Mouse (Mus musculus): Measurements from ENCODE around the gene Wnk1. TPM values are rescaled to one million over a fixed set of nuclear protein-coding genes. Genes with fewer than 3 reads are reported as not detected.

The Wnk1 gene
- total and polyA plus RNA-seq, 3 experiments = 31.6 to 735 (median 104) TPM

- H3K9ac ChIP-seq (ENCODE audit: control insufficient read depth, low read depth, low read length, poor library complexity, severe bottlenecking) = no peak overlapping the region
- no peak for TF ChIP-seq ZMIZ1 (IDR thresholded peaks at IDR 0.05; ENCODE audit: low read depth, low read length)
- TF ChIP-seq RAD21 (IDR thresholded peaks at IDR 0.05; ENCODE audit: low read depth, low read length) = no peak
- no peak for TF ChIP-seq MXI1 (IDR thresholded peaks at IDR 0.05; ENCODE audit: low read depth, low read length)
- no peak for TF ChIP-seq ZKSCAN1 (IDR thresholded peaks at IDR 0.05; ENCODE audit: low read depth, low read length)
- TF ChIP-seq ELF1 (IDR thresholded peaks at IDR 0.05; ENCODE audit: low read depth, low read length) = no peak
- no peak for TF ChIP-seq MYC (IDR thresholded peaks at IDR 0.05; ENCODE audit: low read depth, low read length)
- TF ChIP-seq USF1 (IDR thresholded peaks at IDR 0.05; ENCODE audit: low read depth, low read length) = no peak
- TF ChIP-seq MAX (IDR thresholded peaks at IDR 0.05; ENCODE audit: low read length) = no peak
These were observed 31.1 kb upstream of the Wnk1 start for GRCm38 (mm10) chr6:120069546-120069945.

DNA sequence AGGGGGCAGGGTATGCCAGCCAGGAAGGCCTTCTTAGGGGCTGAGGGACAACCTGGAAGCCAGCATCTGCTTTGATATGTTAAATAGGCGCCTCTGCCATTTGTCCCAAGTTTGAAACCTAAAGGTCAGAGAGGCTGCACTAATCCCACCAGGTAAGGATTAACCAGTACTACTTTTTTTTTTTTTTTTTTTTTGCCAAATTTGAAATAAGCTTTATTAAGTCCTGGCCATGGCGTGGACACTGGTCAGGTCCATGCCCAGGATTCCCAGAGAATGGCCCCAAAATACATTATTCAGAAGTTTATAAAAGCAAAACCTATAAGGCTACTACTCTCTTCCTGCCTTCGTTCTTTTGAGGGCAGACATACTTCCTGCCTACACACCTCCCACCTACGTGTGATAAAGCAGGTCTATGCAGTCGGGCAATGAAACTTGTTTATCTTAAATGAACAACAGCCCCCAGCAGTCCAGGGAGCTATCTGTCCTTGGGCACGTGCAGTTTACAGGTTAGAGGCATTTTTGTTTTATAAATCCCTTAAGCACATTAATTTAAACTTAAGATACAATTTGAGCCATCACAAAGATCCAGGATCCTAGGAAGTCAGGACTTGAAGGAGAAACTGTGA lies 27.2 kb upstream of the Wnk1 start:
- peak; percentile 40 for DNase-seq (ENCODE audit: low read depth, low spot score)
- H3K9me3 ChIP-seq (replicated peaks; ENCODE audit: insufficient read depth, low read length) = no peaks in the 10 kb centered on the region
- H3K36me3 ChIP-seq (ENCODE audit: control insufficient read depth in 1 of 2, insufficient read depth in 2 of 2, low read length in 2 of 2) = peaks cover 0 to 6% of the 10 kb centered on the region in 2 experiments; a peak in 2 of 4 replicates
- peaks cover 0 to 9% of the 10 kb centered on the region in 2 experiments; a peak in 2 of 4 replicates for H3K4me1 ChIP-seq (ENCODE audit: control insufficient read depth in 1 of 2, insufficient read depth in 2 of 2, low read length in 2 of 2)
- H3K27ac ChIP-seq (ENCODE audit: control insufficient read depth, low read depth, low read length) = no peak overlapping the region
- no peaks in the 10 kb centered on the region for H3K79me2 ChIP-seq (ENCODE audit: control insufficient read depth, insufficient read depth, low read length, poor library complexity)
- H3K27me3 ChIP-seq (ENCODE audit: control insufficient read depth in 1 of 2, insufficient read depth in 2 of 2, low read length in 2 of 2) = no peaks in the 10 kb centered on the region
- no peak overlapping the region for H3K9ac ChIP-seq (ENCODE audit: control insufficient read depth, low read depth, low read length, poor library complexity, severe bottlenecking)
- TF ChIP-seq MYB (IDR thresholded peaks at IDR 0.05; ENCODE audit: low read depth, low read length) (no peak), BHLHE40 (IDR thresholded peaks at IDR 0.05; ENCODE audit: borderline replicate concordance, low read depth, low read length) (peak; percentile 90), ELF1 (IDR thresholded peaks at IDR 0.05; ENCODE audit: low read depth, low read length) (no peak), MAFK (IDR thresholded peaks at IDR 0.05; ENCODE audit: borderline replicate concordance, low read depth, low read length) (no peak), ETS1 (IDR thresholded peaks at IDR 0.05; ENCODE audit: low read depth, low read length) (no peak), SMC3 (IDR thresholded peaks at IDR 0.05; ENCODE audit: low read depth, low read length) (no peak), USF1 (IDR thresholded peaks at IDR 0.05; ENCODE audit: low read depth, low read length) (0 out of 2 replicates have a peak, but pooled peaks have one; percentile 23), ZNF384 (IDR thresholded peaks at IDR 0.05; ENCODE audit: low read depth, low read length) (peak; percentile 80), RCOR1 (IDR thresholded peaks at IDR 0.05; ENCODE audit: low read depth, low read length) (no peak)
- H3K4me3 ChIP-seq (ENCODE audit: control insufficient read depth in 1 of 2, insufficient read depth in 1 of 2, low read depth in 2 of 2, low read length in 2 of 2) = no peak overlapping the region

More at GRCm38 (mm10) chr6:120069546-120069945, 31.1 kb upstream of the Wnk1 start:
- Histone ChIP-seq H3K9me3 (replicated peaks; ENCODE audit: insufficient read depth, low read length) (no peaks in the 10 kb centered on the region), H3K27me3 (ENCODE audit: control insufficient read depth in 1 of 2, insufficient read depth in 2 of 2, low read length in 2 of 2) (no peaks in the 10 kb centered on the region), H3K4me1 (ENCODE audit: control insufficient read depth in 1 of 2, insufficient read depth in 2 of 2, low read length in 2 of 2) (peaks cover 0 to 9% of the 10 kb centered on the region in 2 experiments; a peak in 2 of 4 replicates), H3K4me3 (ENCODE audit: control insufficient read depth in 1 of 2, insufficient read depth in 1 of 2, low read depth in 2 of 2, low read length in 2 of 2) (no peak overlapping the region), H3K79me2 (ENCODE audit: control insufficient read depth, insufficient read depth, low read length, poor library complexity) (no peaks in the 10 kb centered on the region), H3K27ac (ENCODE audit: control insufficient read depth, low read depth, low read length) (no peak overlapping the region), H3K36me3 (ENCODE audit: control insufficient read depth in 1 of 2, insufficient read depth in 2 of 2, low read length in 2 of 2) (peaks cover 0 to 6% of the 10 kb centered on the region in 2 experiments; a peak in 2 of 4 replicates)
- DNase-seq (ENCODE audit: low read depth, low spot score) = no peak
